Mouse (Mus musculus) small intestine, adult 2 months (tissue): ENCODE results near the gene Olfr683.
"Not testable (repeated sequence)": the region's sequence is repeated elsewhere in the genome, so short reads cannot be mapped to it uniquely, and the experiment has no call there.

Source experiments
- CTCF ChIP-seq: fragments of 200-500 bp; IDR thresholded peaks from 2 replicates; pipeline ENCODE4 v1.5.1; 2012; ENCODE audit warnings: low read depth, mild to moderate bottlenecking, control low read depth, inconsistent platforms, low read length, moderate library complexity, mixed read lengths; ENCODE audit not compliant: insufficient replicate concordance, insufficient read length; ENCODE audit errors: extremely low read depth
- POLR2A ChIP-seq: fragments of 200-500 bp; IDR thresholded peaks from 2 replicates; pipeline ENCODE4 v1.6.1; 2012; ENCODE audit warnings: low read depth, mild to moderate bottlenecking, control low read depth, inconsistent platforms, low read length, moderate library complexity

GRCm38 (mm10) chr7:105092717-105093116 is 54.1 kb downstream of the Olfr683 start, which contains the start of gene Olfr680-ps1:
- TF ChIP-seq POLR2A, CTCF: not testable (repeated sequence)
